Mouse (Mus musculus): ENCODE results near the gene Mars. TPM values are rescaled to one million over a fixed set of nuclear protein-coding genes. Genes with fewer than 3 reads are reported as not detected.

Mars gene
- polyA plus RNA-seq, 1 experiment from 2014 or later, result 50.7 TPM

- 76% methylated on average over 3 of the region's 3 CpGs for WGBS
- Histone ChIP-seq H3K27ac (ENCODE audit: low read depth, low read length) (no peak overlapping the region), H3K4me3 (ENCODE audit: low read depth, low read length) (no peak overlapping the region), H3K9me3 (ENCODE audit: control insufficient read depth) (no peaks in the 10 kb centered on the region), H3K4me2 (replicated peaks; ENCODE audit: low read depth) (no peak overlapping the region), H3K27me3 (replicated peaks; ENCODE audit: control insufficient read depth, insufficient read depth, low read length) (peaks cover 22% of the 10 kb centered on the region; the same call in 1 of the 2 replicates), H3K4me1 (replicated peaks; ENCODE audit: control insufficient read depth, insufficient read depth, low read length) (peaks cover 6% of the 10 kb centered on the region; the same call in 1 of the 2 replicates), H3K9ac (ENCODE audit: low read depth, low read length) (no peak overlapping the region), H3K36me3 (ENCODE audit: control insufficient read depth, insufficient read depth) (no peaks in the 10 kb centered on the region)
- ATAC-seq, result no peak
- no peak for TF ChIP-seq CTCF (IDR thresholded peaks at IDR 0.05; ENCODE audit: low read depth)
These were observed 31.4 kb upstream of the Mars start for GRCm38 (mm10) chr10:127343029-127343428.

DNA sequence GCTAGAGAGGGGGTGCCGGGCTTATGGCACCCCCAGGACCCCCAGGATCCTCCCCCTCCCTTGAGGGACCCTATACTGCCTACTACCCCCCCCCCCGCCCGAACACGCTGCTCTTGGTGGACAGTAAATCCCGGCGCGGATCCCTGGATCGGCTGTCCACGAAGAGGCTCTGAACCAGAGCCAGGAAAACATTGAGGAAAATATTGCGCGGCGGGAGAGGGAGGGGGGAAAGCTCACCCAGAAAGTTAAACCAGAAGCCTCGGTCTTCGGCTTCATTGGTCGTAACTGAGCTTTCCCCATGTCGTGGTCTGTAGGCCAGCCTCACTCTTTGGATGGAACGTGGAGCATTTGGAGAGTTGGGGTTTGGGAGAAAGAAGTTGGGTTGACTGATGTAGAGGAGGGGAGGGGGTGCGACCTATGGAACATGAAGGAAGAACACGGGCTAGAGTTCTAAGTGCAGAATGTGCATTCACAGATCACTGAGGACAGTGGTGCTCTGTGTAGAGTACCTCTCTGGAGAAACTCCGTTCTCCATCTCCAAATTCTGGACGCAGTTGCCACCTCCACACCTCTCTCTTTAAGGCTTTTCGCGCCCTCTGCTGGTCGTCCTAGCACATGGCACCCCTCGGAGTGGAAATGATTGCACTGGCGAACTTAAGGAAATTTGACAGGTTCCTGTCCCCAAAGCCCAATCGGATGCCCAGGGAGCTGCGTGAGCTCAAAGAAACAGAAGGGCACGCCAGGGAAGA, 30.5 kb upstream of the Mars start, which contains the start of gene Gli1:
Gene Gli1 (minus strand): TSS at position 84 of the 749 bp plus-strand sequence.
- ATAC-seq, result peak; percentile 26
- no peaks in the 10 kb centered on the region for H3K9me3 ChIP-seq (ENCODE audit: control insufficient read depth)
- H3K27ac ChIP-seq (ENCODE audit: low read depth, low read length), result peak within 1 kb of the TSS; percentile 78
- peak within 1 kb of the TSS; percentile 50 for H3K4me3 ChIP-seq (ENCODE audit: low read depth, low read length)
- WGBS, result under 1% methylated on average over 29 of the region's 29 CpGs
- H3K36me3 ChIP-seq (ENCODE audit: control insufficient read depth, insufficient read depth), result no peaks in the 10 kb centered on the region
- H3K27me3 ChIP-seq (replicated peaks; ENCODE audit: control insufficient read depth, insufficient read depth, low read length), result peaks cover 22% of the 10 kb centered on the region; the same call in 1 of the 2 replicates
- H3K4me2 ChIP-seq (replicated peaks; ENCODE audit: low read depth), result peak within 1 kb of the TSS; percentile 80
- peak; percentile 89 for TF ChIP-seq CTCF (IDR thresholded peaks at IDR 0.05; ENCODE audit: low read depth)
- peak within 1 kb of the TSS; percentile 28; the same call in 1 of the 2 replicates for H3K9ac ChIP-seq (ENCODE audit: low read depth, low read length)
- peaks cover 6% of the 10 kb centered on the region; the same call in 1 of the 2 replicates for H3K4me1 ChIP-seq (replicated peaks; ENCODE audit: control insufficient read depth, insufficient read depth, low read length)

GRCm38 (mm10) chr10:127341360-127341690, 29.7 kb upstream of the Mars start:
- Histone ChIP-seq H3K9ac (ENCODE audit: low read depth, low read length) (peak overlapping the region; percentile 28; the same call in 1 of the 2 replicates), H3K27ac (ENCODE audit: low read depth, low read length) (peak overlapping the region; percentile 78), H3K4me3 (ENCODE audit: low read depth, low read length) (peak overlapping the region; percentile 50), H3K9me3 (ENCODE audit: control insufficient read depth) (no peaks in the 10 kb centered on the region), H3K4me2 (replicated peaks; ENCODE audit: low read depth) (peak overlapping the region; percentile 80), H3K27me3 (replicated peaks; ENCODE audit: control insufficient read depth, insufficient read depth, low read length) (peaks cover 22% of the 10 kb centered on the region; the same call in 1 of the 2 replicates), H3K4me1 (replicated peaks; ENCODE audit: control insufficient read depth, insufficient read depth, low read length) (peaks cover 6% of the 10 kb centered on the region; the same call in 1 of the 2 replicates), H3K36me3 (ENCODE audit: control insufficient read depth, insufficient read depth) (no peaks in the 10 kb centered on the region)
- ATAC-seq, result no peak
- TF ChIP-seq CTCF (IDR thresholded peaks at IDR 0.05; ENCODE audit: low read depth), result no peak
- 2% methylated on average over 10 of the region's 11 CpGs for WGBS

GRCm38 (mm10) chr10:127340577-127341359, 29.2 kb upstream of the Mars start:
- 3% methylated on average over 27 of the region's 27 CpGs for WGBS
- ATAC-seq, result no peak
- Histone ChIP-seq H3K9ac (ENCODE audit: low read depth, low read length) (peak overlapping the region; percentile 28; the same call in 1 of the 2 replicates), H3K4me2 (replicated peaks; ENCODE audit: low read depth) (peak overlapping the region; percentile 80), H3K4me1 (replicated peaks; ENCODE audit: control insufficient read depth, insufficient read depth, low read length) (peaks cover 6% of the 10 kb centered on the region; the same call in 1 of the 2 replicates), H3K9me3 (ENCODE audit: control insufficient read depth) (no peaks in the 10 kb centered on the region), H3K27ac (ENCODE audit: low read depth, low read length) (peak overlapping the region; percentile 78), H3K36me3 (ENCODE audit: control insufficient read depth, insufficient read depth) (no peaks in the 10 kb centered on the region), H3K27me3 (replicated peaks; ENCODE audit: control insufficient read depth, insufficient read depth, low read length) (peaks cover 22% of the 10 kb centered on the region; the same call in 1 of the 2 replicates), H3K4me3 (ENCODE audit: low read depth, low read length) (peak overlapping the region; percentile 50)
- 0 out of 2 replicates have a peak, but pooled peaks have one; percentile 12 for TF ChIP-seq CTCF (IDR thresholded peaks at IDR 0.05; ENCODE audit: low read depth)

DNA sequence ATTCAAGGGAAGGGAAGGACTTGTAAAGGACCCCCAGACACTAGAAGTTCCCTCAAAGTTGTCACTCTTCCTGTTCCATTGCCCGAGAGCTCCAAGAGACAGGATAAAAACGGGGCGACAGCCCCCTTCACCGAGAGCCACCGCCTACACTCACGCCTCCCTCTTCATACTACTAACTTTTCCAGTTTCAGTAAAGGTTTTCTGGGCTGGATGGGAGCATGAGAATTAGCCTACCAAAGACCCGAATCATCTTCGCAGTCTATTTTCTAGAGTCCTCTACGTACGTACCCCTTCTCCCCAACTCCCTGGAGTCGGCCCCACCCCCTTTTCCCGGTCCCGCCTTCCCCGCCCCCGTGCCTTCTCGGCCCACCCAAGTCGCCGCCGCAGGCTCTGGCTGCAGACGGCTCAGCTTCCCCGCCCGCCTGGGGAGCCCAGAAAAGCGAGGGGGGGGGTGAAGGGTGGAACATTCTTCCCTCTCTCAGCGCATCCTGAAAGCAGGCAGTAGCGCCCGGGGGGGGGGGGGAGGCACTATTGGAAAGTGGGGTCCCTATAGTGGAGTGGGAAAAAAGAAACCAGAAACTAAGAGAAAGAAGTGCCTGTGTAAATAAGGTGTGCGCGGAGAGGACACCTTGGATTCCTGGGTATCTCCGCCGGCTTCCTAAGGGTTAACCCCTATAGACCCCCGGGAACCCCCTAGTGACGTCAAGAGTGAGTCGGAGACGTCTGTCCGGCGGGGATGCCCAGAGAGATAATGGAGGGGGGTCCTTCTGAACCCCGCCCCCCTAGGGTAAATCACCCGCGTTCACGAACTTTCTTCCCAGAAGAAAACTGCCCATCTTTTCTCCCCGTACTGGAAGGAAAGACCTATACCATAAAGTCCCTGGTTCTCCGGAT, 28.3 kb upstream of the Mars start:
- Histone ChIP-seq H3K4me2 (replicated peaks; ENCODE audit: low read depth) (peak overlapping the region; percentile 80), H3K9me3 (ENCODE audit: control insufficient read depth) (no peaks in the 10 kb centered on the region), H3K36me3 (ENCODE audit: control insufficient read depth, insufficient read depth) (no peaks in the 10 kb centered on the region), H3K27me3 (replicated peaks; ENCODE audit: control insufficient read depth, insufficient read depth, low read length) (peaks cover 22% of the 10 kb centered on the region; the same call in 1 of the 2 replicates), H3K4me3 (ENCODE audit: low read depth, low read length) (peak overlapping the region; percentile 50), H3K9ac (ENCODE audit: low read depth, low read length) (peak overlapping the region; percentile 28), H3K4me1 (replicated peaks; ENCODE audit: control insufficient read depth, insufficient read depth, low read length) (peaks cover 6% of the 10 kb centered on the region; the same call in 1 of the 2 replicates), H3K27ac (ENCODE audit: low read depth, low read length) (peak overlapping the region; percentile 78)
- WGBS, result 2% methylated on average over 39 of the region's 42 CpGs
- ATAC-seq, result peak; percentile 5; the same call in 1 of the 2 replicates
- TF ChIP-seq CTCF (IDR thresholded peaks at IDR 0.05; ENCODE audit: low read depth), result no peak
